Mouse (Mus musculus) naive thymus-derived CD4-positive, alpha-beta T cell, adult 5 months (primary cell): Measurements from ENCODE around the gene 4933405L10Rik. TPM values are rescaled to one million over a fixed set of nuclear protein-coding genes. Genes with fewer than 3 reads are reported as not detected.

ENCODE experiments used
- polyA plus RNA-seq: library from polyadenylated mRNA; unstranded; fragments of 100-300 nt; shearing (Covaris generic); gene quantifications from one replicate; pipeline ENCODE4 v1.2.1, GENCODE M21; 2017

4933405L10Rik gene
- 0.42 TPM for polyA plus RNA-seq

GRCm38 (mm10) chr8:105707498-105708403, at the start of gene 4933405L10Rik, which contains the start of gene Enkd1:
Gene 4933405L10Rik (plus strand): TSS chr8:105707655.
Gene Enkd1 (minus strand): TSS chr8:105708210.

GRCm38 (mm10) chr8:105685796-105686308, 21.6 kb upstream of the 4933405L10Rik start, which contains the start of gene Carmil2:
Gene Carmil2 (plus strand): TSS chr8:105686274.

GRCm38 (mm10) chr8:105700966-105701824, 6.3 kb upstream of the 4933405L10Rik start, which contains the start of the genes Acd and Pard6a:
Gene Acd (minus strand): TSS chr8:105701102.
Gene Pard6a (plus strand): TSS chr8:105701148.

GRCm38 (mm10) chr8:105758277-105759108, 51.0 kb downstream of the 4933405L10Rik start, which contains the start of gene Gfod2:
Gene Gfod2 (minus strand): TSS chr8:105758664.

Other genes starting within 250 kb of the 4933405L10Rik start
- gene Tppp3, start 236.1 kb upstream of the 4933405L10Rik start, polyA plus RNA-seq: not detected
- 4.9 TPM for gene Zdhhc1, start 210.8 kb upstream of the 4933405L10Rik start, polyA plus RNA-seq
- 0.19 TPM for gene Hsd11b2, start 188.9 kb upstream of the 4933405L10Rik start, polyA plus RNA-seq
- gene Atp6v0d1, start 141.6 kb upstream of the 4933405L10Rik start, polyA plus RNA-seq: 92.5 TPM
- gene Ripor1, start 102.4 kb upstream of the 4933405L10Rik start, polyA plus RNA-seq: 20.5 TPM
- 194 TPM for gene Ctcf, start 71.1 kb upstream of the 4933405L10Rik start, polyA plus RNA-seq
- not detected for gene Agrp, start 70.3 kb upstream of the 4933405L10Rik start, polyA plus RNA-seq
- gene Carmil2, start 21.4 kb upstream of the 4933405L10Rik start, polyA plus RNA-seq: 129 TPM
- 78.6 TPM for gene Acd, start 6.6 kb upstream of the 4933405L10Rik start, polyA plus RNA-seq
- gene Pard6a, start 6.5 kb upstream of the 4933405L10Rik start, polyA plus RNA-seq: 16.1 TPM
- 1.1 TPM for gene Enkd1, start 555 bp downstream of the 4933405L10Rik start, polyA plus RNA-seq
- gene Gfod2, start 51.0 kb downstream of the 4933405L10Rik start, polyA plus RNA-seq: 9.0 TPM
- 121 TPM for gene Ranbp10, start 119.7 kb downstream of the 4933405L10Rik start, polyA plus RNA-seq
- not detected for gene Tsnaxip1, start 120.1 kb downstream of the 4933405L10Rik start, polyA plus RNA-seq
- gene Cenpt, start 145.6 kb downstream of the 4933405L10Rik start, polyA plus RNA-seq: 26.4 TPM
- 30.5 TPM for gene Thap11, start 147.5 kb downstream of the 4933405L10Rik start, polyA plus RNA-seq
- 21.1 TPM for gene Nutf2, start 152.9 kb downstream of the 4933405L10Rik start, polyA plus RNA-seq
- gene Edc4, start 173.2 kb downstream of the 4933405L10Rik start, polyA plus RNA-seq: 101 TPM
- gene Nrn1l, start 185.9 kb downstream of the 4933405L10Rik start, polyA plus RNA-seq: 1.8 TPM
- 17.7 TPM for gene Pskh1, start 192.8 kb downstream of the 4933405L10Rik start, polyA plus RNA-seq
- gene Ctrl, start 226.2 kb downstream of the 4933405L10Rik start, polyA plus RNA-seq: 1.4 TPM
- 159 TPM for gene Psmb10, start 230.8 kb downstream of the 4933405L10Rik start, polyA plus RNA-seq
- gene Lcat, start 235.7 kb downstream of the 4933405L10Rik start, polyA plus RNA-seq: not detected